ENCODE assay signal across 23 mouse cellular contexts in the genomic region with DNA sequence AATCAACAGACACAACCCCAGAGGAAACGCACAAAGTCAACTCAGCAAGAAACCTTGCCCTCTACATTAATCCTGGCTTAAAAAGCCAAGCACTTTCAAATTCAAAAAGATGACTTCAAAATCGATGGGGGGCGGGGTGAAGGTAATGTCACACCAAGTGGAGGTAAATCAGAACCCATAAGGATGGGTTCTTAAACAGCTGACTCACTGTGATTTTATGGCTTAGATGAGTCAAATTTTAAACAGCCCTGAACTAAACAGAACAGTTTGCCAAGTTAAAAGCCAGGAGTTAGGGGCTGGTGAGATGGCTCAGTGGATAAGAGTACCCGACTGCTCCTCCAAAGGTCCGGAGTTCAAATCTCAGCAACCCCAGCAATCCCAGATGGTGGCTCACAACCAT.
"Had no signal": no experiment of that assay in that cellular context is flagged by ENCODE, and none has a peak within 500 bp of the region (broad histone marks: within the 10 kb centered on the region; RNA-seq: fewer than 3 reads in every experiment).

No protein-coding gene starts in this region.

- DNase-seq: gastrocnemius, postnatal 14 days; heart, adult 18-20 months; heart, postnatal 10 days; heart, postnatal 4 days; kidney, adult 18-20 months; kidney, postnatal 10 days; kidney, postnatal 4 days; layer of hippocampus, adult 9-11 months; layer of hippocampus, postnatal 36 days; left cerebral cortex, postnatal 4 days had no signal

- H3K27me3 ChIP-seq: heart, embryonic 12.5 days; hindbrain, embryonic 12.5 days; intestine, embryonic 15.5 days; limb, embryonic 13.5 days; limb, embryonic 15.5 days; liver, embryonic 12.5 days had no signal

- H3K9me3 ChIP-seq: heart, embryonic 10.5 days; heart, embryonic 12.5 days; hindbrain, embryonic 10.5 days; hindbrain, embryonic 12.5 days; intestine, embryonic 15.5 days; limb, embryonic 15.5 days; liver, embryonic 12.5 days had no signal

- H3K4me1 ChIP-seq: heart, embryonic 10.5 days; intestine, embryonic 15.5 days; limb, embryonic 13.5 days; limb, embryonic 15.5 days had no signal

- H3K9ac ChIP-seq: heart, embryonic 12.5 days; hindbrain, embryonic 12.5 days; hindbrain, embryonic 14.5 days; intestine, embryonic 15.5 days; limb, embryonic 13.5 days; limb, embryonic 15.5 days; liver, embryonic 12.5 days; liver, embryonic 14.5 days had no signal

- ATAC-seq: hindbrain, embryonic 16.5 days; inflammation-experienced regulatory T-cells, adult 6 months; intestine, embryonic 15.5 days; intestine, postnatal 0 days; liver, embryonic 12.5 days had no signal

- H3K4me3 ChIP-seq: heart, embryonic 10.5 days; heart, embryonic 12.5 days; hindbrain, embryonic 10.5 days; hindbrain, embryonic 12.5 days; intestine, embryonic 15.5 days; limb, embryonic 13.5 days; limb, embryonic 15.5 days; liver, embryonic 12.5 days had no signal

- H3K27ac ChIP-seq: heart, embryonic 10.5 days; hindbrain, embryonic 10.5 days; hindbrain, embryonic 12.5 days; hindbrain, embryonic 14.5 days; intestine, embryonic 15.5 days; limb, embryonic 13.5 days; limb, embryonic 15.5 days; liver, embryonic 12.5 days; liver, embryonic 14.5 days had no signal

- H3K4me2 ChIP-seq: heart, embryonic 12.5 days; hindbrain, embryonic 12.5 days; hindbrain, embryonic 14.5 days; intestine, embryonic 15.5 days; limb, embryonic 13.5 days; limb, embryonic 15.5 days; liver, embryonic 12.5 days had no signal
